Mouse (Mus musculus) telencephalon, adult 2 months (tissue): ENCODE data around the gene Uba1.
"Not testable (repeated sequence)": the region's sequence is repeated elsewhere in the genome, so short reads cannot be mapped to it uniquely, and the experiment has no call there.

Experiments used
- DNase-seq: peaks from one replicate; pipeline ENCODE4 v3.0.0-alpha.2; 2011; ENCODE audit warnings: low read depth, low spot score

Uba1 gene

DNA sequence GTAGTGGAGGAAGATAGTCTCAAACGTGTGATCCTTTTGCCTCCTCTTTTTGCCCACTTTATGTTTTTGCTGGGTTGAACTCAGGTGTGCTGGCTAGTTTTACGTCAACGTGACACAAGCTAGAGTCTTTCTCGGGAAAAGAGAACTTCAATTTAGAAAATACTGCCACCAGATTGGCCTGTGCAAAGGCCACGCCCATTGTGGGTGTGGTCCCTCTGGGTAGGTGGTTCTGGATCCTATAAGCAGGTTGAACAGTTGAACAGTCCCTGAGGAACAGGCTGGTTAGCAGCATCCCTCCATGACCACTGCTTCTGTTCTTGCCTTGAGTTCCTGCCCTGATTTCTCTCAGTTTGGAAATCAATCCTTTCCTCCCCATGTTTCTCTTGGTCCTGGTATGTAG lies 70.6 kb downstream of the Uba1 start:
- DNase-seq: no peak

DNA sequence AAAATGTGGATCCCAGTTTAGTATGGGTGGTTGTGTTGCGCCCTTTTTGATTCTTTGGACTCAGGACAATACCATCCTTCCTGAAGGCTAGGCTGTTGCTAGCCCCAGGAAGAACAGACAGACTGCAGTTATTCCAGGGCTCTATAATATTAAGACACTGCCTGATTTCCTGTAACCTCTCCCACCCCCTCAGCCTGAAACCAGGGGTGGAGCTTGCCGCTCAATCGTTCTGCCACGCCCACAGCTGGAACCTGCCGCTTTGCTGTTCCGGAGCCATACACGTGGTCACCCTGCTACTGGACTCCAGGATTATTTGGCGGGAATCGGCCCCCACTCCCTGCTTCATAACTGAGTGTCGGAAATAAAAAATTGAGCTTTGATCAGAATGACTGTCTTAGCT lies 71.9 kb downstream of the Uba1 start:
- DNase-seq: not testable (repeated sequence)
